Mouse (Mus musculus): ENCODE data around the gene Irf9.

DNA sequence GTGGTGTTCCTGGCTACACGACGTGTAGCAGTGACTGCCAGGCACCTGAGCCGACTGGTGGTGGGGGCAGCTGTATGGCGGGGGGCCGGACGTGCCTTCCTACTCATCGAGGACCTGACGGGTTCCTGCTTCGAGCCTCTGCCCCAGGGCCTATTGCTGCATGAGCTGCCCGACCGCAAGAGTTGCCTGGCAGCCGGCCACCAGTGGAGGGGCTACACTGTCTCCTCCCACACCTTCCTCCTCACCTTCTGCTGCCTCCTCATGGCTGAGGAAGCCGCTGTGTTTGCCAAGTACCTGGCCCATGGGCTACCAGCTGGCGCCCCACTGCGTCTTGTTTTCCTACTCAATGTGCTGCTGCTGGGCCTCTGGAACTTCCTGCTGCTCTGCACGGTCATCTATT lies 27.0 kb upstream of the Irf9 start:
- TF ChIP-seq CTCF (conservative IDR thresholded peaks at IDR 0.05; ENCODE audit: low read length) (no peak), POU5F1 (IDR thresholded peaks at IDR 0.05; ENCODE audit: borderline replicate concordance, low read length) (no peak), NANOG (IDR thresholded peaks at IDR 0.05; ENCODE audit: borderline replicate concordance, low read length) (no peak)

Data from E14TG2a.4 (cell line).